Mouse (Mus musculus) right cerebral cortex, postnatal 10 days (tissue): ENCODE measurements at regions not wholly inside any gene's neighbourhood (a gene's known extent, or its start where the extent isn't known, plus 50 kb on each side); places are given as distances from the start of the nearest gene placed in this dataset.
"Not testable (repeated sequence)": the region's sequence is repeated elsewhere in the genome, so short reads cannot be mapped to it uniquely, and the experiment has no call there.

Source experiments
- DNase-seq, 2 experiments: peaks; one replicate each; pipeline ENCODE4 v3.0.0; 2021; ENCODE audit warnings: low spot score in 2 of 2

DNA sequence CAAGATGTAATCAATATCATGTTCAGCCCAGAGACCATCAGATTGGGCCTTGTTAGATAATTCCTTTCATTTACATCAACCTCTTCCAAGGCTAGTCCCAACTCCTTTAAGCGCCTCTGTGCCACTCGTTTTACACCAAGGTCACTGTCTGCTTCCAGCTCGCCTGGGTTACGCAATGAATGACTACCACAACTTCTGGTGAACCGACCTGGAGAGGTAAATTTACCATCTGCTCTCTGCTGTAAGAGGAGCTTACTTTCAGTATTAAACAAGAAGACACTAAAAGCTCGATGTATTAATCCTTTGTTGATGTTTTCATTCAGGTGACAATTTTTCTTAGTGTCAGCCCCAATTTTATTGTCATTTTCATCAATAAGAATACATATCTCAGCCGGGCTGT lies 51.7 kb upstream of the Fam174b start:
- no peak for DNase-seq

DNA sequence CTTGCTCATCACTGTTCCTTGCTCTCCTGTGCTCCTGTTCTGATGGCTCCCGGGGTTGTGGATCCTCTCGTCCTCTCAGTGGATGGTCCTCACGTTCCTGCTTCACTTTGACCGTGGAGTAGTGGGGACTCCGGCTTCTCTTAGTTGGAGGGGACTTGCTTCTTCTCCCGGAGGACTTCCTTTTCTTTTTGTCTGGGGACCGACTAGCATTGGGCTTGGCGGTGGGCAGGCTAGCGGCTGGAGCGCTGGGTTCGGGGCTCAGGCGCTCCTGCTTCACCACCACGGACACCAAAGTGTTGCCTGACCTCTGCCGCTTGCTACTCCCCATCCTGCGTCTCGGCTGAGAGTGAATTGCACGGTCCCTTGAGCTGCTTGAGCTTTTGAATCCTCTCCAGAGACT lies 53.9 kb upstream of the Fam174b start:
- not testable (repeated sequence) for DNase-seq

DNA sequence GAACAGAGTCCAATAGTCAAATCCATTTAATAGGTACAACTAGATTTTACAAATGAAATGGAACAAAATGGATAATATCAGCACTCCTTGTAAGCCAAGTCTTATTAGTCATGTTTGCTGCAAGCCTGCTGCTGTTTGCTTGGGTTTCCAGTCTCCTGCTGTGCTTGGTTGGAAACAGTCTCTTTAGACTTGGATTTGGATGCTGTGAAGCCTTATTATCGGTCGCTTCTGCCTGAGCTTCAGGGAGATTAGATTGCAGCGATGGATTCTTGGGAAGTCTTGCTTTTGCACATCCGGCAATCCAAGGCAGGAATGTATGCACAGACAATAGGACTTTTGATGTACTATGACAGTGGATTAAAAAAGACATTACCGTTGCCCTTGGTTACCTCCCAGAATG lies 57.3 kb upstream of the Fam174b start:
- DNase-seq = no peak

DNA sequence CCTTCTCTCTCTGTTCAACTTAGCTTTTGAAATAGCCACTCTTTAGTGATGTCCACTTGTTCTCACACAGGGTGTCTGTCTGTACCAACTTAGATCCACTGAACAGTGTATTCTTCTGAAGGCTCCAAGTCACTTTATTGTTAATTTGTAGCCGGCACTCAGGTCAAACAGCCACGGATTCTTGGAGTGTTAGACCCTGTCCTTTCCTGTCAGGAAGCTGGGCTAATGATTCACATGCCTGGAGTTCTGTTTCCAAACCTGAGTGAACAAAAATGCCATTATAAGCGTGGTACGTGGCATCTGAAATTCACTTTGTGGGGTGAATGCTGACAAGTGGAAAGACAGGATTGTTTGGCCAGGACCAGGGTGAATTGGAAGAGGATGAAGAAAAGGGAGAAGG lies 69.5 kb upstream of the Fam174b start:
- DNase-seq = no peak

DNA sequence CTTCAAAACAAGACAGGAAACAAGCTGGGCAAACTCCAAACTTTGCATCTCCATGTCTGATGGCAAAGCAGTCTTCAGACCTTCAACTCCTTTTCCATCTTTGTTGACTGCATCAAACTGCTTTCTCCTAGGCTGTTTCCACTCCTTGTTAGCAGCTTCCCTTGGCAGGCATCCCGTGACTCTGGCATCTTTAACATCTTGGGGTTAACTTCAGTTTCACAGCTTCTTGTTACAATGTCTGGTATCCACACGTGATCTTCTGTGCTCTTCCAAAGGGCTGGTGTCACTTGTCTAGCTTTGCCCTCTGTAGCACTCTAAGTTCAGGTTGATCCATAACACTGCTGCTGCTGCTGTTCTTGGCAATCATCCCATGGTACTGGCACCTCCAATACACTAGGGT lies 71.3 kb upstream of the Fam174b start:
- no peak for DNase-seq

DNA sequence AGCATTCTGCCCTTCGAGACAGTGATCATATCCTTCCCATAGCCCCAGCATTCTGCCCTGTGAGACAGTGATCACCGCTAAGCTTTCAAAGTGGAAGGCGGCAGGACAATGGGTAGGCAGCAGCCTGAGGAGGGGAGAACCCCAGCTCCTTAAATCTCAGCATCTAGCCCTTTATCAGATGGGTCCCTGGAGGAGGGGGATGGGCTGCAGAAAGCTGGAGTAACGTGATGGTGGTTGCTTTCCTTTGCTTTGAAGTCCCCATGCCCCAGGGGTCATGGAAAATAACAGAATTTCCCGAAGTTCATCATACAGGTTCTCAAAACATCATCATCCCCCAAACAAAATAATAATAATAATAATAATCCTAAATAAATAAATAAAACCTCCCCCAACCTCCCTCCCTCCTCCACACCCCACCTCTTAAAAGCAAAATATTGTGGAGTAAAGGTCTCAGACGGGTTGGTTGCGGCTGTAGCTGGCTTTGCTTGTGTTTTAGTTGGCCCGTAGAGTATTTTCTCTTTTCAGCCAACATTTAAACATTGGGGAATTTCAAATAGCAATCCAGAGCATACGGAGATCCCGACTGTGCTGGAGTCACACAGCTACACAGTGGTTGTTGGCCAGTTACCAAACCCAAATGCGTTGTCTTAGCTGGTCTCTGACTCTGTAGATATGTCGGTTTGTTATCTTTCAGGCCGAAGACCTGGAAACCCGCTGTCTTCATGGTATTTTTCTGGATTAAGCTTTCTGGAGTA lies 73.0 kb upstream of the Fam174b start:
- DNase-seq = no peak

DNA sequence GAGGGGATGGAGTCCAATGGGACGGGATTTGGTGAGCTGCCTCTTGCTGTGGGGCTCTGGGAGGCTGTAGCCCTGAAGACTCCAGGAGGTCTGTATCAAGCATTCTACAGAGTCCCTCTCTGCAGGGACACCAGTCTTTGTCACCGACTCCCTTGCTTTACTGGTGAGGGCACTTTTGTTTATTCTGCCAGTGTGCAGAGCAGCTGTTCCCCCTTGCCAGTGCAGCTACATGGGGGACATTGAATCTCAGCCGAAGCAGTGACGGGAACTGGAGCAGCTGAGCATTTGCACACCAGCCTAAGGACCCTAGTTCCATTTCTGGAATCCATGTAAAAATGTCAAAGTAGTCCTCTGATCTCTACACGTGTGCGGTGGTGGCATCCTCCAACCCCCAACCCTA lies 75.1 kb upstream of the Fam174b start:
- no peak for DNase-seq

DNA sequence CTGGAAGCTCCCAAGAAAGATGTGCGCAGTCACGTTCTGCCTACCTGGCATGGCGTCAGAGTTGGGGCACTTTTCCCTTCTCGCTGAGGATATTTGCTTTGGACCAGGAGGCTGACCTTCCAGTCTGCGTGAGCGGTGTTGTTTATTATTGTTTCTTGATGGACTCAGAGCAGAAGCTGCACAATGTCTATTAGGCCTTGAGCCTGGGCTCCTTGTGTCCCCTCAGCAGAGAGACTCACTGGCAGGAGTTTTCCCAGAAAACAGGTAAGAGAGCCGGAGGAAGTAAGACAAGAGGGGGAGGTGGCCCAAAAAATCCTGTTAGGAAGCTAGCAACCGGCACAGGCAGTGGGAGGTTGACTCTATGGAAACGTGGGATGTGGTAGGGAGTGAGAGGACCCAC lies 77.6 kb upstream of the Fam174b start:
- DNase-seq = no peak

DNA sequence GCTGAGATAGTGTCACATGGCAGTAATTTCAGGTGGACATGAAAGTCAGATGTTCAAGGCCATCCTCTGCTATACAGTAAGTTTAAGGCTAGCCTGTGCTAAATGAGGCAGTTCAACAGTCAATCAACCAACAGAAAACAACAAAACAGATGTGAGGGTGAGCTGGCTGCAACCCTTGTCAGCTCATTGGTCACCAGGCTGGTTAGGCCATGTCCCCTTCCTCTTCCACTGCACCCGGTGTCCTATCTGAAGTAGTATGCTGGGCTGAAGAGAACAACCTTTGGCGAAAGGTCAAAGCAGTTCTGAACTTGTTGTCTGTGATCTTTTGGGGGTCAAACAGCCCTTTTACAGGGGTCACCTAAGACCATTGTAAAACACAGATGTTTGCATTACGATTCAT lies 78.2 kb upstream of the Fam174b start:
- DNase-seq = no peak

DNA sequence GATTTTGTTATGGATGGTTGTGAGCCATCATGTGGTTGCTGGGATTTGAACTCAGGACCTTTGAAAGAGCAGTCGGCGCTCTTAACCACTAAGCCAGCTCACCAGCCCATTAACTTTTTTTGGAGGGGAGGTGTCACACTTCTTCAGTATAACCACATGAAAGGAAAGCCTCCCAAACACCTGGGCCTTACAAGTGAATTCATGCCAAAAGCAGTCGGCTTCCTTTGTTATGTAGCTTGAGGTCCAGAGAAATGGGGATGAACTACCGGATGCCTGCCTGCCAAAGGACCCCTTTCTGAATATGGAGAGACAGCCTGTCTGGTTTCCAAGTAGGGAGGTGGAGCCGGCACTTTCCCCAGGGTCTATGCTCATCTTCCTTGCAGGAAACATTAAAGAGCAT lies 80.6 kb upstream of the Fam174b start:
- DNase-seq = no peak

DNA sequence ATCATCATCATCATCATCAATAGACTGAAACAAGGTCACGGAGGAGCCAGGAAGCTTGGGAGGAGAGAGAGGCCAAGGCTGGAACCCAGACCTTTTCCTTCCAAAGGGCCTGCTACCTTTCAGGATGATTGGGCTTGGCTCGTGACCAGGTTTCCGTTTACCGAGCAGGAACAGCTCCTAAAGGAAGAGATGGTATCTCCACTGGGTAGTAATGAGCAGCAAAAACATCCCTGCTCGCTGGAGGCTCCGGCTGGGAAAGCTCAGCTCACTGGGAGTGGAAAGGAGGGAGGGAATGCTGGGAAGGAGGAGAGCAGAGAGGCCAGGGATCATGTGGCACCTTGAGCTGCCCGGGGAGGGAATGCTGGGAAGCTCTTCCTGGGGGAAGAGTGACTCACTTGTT lies 82.8 kb upstream of the Fam174b start:
- DNase-seq = no peak

DNA sequence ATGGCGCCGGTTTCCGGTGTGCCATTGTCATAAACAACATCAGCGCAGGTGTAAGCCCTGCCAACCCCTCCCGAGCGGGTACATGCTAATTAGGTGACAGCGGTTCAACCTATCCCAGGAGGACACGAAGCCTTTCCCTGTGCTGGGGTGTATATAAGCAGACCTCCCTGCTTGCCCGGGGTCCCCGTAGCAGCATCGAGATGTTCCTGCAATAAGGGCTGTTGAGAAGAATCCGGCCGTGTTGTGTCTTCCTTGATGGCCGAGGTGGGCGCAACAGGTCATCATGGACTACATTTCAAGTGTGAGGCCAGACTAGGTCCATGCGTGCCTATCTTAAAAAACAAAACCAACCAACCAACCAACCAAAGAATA lies 83.7 kb upstream of the Fam174b start:
- not testable (repeated sequence) for DNase-seq

DNA sequence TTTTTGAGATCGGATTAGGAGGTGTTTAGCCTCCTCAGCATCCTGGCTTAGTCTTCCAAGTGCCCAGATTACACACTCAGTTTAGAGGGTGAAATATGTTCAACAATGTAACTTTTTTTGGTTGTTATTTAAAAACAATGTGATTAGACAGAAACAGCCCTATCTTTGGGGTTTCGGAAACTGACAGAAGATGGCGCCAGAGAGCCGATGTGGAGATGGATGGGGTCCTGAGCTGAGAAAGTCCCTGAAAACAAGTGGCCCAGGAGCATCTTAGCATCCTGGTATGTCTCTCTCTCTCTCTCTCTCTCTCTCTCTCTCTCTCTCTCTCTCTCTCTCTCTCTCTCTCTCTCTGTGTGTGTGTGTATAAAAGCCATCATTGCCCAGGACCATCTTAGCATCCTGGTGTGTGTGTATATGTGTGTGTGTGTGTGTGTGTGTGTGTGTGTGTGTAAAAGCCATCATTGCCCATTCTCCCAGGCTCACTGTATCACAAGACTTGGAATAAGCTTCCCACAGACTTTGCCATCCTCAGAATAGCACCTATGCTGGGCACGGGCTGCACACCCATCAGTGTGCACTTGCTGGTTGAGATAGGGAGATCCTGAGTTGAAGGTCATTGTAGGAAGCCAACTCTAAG lies 84.2 kb upstream of the Fam174b start:
- DNase-seq = peak; percentile 68 to 87

DNA sequence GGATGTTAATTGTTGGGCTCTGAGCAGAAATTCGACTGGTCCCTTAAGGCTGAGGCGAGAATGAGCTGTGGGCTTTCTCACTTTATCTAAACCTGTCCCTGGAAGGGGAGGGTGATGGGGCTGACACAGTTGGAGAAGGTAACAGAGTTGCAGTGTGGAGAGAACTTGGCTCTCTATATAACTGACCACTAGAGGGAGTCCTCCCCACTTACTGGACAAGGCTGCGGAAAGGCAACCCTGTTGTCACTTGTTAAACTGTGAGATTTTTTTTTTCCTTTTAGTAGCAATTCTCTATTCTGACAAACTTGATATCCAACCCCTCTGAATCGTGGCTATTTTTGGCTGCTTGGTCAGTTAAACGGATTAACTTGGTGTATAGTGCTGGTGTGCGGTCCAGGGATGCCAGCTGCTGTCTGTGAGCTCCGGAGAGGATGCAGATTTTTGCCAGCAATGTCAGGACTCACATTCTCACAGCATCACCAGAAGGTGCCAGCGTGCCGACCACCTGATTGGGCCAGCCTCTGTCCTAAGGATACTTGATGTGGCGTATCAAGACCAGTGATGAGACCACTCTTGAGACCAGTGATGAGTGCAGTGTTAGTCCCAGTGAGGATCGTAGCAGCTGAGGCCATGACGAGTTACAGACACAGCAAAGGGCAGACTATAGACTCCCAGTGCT lies 85.8 kb upstream of the Fam174b start:
- peak in 1 of 2 experiments; percentile 52 for DNase-seq

DNA sequence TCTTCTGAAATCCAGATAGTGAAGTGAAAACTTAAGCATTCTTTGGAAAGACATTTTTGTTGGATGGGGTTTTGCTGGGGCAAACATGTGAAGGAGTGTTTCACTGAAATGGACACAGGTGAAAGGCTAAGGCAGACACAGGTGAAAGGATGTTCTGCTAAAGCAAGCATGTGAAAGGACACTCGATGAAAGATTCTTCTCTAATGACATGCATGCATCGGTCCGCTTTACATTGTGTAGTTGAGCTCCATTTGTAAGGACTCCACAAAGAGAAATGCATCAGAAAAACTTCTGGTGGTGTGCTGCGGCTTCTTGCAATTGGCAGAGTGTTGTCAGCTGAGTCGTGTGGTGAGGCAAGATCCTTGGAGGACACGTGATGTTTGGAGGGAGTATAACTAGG lies 89.2 kb upstream of the Fam174b start:
- DNase-seq = no peak

DNA sequence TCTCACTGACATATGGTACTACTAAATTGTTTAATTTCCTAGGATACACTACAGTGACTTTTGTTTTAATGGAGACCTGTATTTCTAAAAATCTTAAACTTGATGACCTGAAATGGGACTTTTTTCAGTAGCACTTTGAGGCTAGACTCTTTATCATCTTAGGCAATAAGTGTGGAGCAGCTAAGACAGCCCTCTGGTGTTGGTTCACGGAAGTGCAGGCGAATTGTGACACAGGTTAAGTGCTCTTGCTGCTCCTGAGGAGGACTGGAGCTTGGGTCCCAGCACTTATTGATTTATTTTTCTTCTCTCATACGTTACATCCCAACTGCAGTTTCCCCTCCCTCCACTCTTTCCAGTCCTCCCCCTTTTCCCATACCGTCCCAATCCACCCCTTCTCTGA lies 92.1 kb upstream of the Fam174b start:
- peak; percentile 78 to 85 for DNase-seq

DNA sequence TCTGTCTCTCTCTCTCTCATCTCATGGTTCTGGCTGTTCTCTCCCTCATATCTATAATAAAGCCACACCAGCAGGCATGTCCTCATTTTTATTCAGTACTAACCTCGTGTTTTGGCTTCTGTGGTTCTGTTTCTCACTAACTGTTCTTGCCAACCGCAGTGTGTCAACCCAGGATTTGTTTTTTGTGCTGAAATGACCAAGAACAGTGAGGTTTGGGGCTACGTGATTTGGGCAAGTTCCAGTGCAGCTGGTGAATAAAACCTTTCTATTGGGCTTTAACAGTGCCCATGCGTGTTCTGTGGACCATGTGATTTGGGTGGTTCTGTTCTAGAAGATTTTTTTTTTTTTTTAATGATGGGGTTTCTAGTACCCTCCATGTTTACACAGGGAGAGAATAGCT lies 93.0 kb upstream of the Fam174b start:
- peak; percentile 78 to 86 for DNase-seq

DNA sequence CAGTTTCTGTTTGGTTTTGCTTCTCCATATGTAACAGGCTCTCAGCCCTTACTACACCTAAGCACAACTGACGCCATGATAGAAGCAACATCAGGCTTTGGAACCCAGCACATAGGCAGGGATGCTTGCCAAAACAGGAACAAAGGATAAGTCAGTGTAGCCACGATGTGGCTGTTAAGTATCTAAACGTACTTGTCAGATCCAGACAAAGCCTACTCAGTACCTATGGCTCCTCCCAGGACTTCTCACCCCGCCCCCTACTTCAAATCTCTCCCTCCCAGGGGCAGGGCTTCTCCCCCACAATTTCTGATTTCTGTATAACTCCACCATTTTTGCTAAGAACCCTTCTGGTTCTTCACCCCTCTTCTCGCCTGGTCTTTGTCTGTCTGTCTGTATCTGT lies 93.4 kb upstream of the Fam174b start:
- no peak for DNase-seq

DNA sequence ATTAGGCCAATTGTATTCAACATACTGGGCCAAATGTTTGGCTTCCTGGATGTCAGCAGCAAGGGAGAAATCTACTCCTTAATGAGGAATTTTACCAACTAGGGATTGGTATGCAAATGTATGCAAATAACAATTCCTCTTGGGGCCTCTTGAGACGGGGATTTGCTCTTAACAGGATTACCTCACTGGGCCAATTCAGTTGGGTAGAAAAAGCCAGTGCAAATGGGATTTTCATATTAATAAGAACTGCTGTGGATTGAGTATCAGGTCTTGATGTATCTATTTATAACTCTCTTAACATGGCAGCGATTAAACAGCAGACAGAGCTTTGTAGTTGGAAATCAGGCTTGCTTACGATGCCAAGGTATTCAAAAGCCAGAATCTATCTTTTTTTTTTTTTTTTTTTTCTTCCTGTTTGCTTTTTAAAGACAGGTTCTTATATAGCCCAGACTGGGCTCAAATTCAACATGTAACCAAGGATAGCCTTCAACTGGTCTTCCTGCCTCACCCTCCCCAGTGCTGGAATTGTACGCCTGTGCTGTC lies 95.7 kb upstream of the Fam174b start:
- DNase-seq = no peak

DNA sequence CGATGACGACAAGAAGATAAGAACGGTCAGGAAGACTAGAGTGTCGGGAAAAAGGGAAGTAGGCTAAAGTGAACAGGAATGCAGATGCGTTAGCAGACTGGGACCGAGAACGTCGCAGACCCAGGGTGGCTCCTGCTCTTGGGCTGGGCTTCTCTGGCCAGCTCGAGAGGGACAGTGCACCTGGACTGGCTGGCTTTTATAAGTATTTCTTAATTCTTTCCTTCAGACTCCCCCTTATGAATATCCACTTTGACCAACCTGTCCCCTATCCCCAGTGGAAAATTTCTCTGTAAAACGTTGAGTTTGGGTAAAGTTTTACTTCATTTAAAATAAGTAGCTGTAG lies 96.1 kb upstream of the Fam174b start:
- no peak for DNase-seq

DNA sequence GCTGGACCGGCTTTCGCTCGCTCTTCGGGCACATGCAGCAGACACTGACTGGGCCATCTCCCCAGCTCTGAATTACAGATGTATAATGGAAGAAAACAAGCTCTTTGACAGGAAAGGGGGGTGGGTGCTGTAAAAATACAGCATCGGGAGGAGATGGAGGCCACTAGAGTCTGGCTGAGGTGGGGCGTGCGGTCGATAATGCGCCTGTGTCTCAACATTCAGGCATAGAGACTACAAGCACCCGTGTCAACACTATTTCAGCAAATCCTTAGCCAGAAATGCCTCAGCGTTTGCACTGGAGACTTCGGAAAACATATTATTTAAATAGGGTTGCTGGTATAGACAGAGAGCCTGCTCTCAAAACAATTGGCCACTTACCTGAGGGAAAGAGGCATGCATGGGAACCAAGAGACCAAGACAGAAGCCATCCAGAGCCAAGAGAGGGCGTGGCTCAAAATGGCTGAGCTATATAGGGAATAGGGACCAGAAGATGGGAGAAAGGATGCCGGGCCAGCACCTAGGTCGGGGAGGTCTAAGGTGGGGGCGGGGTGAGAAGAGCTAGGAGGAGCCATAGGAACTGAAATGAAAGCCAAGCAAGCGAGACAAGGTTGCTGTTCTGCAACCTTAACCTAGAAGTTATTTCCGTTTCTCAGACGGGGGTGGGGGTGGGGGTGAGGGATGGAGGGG lies 96.7 kb upstream of the Fam174b start:
- no peak for DNase-seq

DNA sequence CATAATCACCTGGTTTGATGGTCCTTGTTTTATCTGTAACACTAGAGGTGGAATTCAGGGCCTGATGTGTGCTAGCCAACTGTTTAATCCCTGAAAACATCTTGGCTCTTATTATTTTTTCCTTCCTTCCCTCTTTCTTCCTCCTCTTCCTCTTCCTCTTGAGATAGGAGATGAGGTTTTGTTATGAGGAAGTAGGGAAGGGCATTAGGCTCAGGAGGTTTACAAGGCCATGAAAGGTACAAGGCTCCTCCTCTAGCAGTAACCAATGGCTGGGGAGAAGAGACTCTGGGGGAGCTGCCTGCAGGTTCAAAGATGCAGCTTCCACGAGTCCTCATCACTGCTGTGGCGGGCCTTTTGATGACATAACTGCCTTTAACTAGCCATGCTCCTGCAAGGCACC lies 98.6 kb upstream of the Chd2 start:
- DNase-seq = peak in 1 of 2 experiments; percentile 20

DNA sequence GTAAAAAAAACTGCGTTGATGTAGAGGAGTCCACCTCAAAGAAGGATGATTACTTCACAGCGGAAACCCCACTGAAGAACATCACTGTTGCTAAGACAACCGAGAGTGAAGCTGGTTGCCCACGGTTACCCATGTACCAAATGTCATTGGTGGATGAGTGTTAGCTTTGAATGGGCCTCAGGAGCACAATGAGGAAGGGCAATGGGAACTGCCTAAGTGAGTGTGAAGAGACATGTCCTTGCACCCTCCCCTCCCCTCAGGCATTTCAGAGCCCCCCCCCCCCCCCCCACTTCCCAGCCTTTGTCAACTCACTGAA lies 96.1 kb upstream of the Chd2 start:
- DNase-seq = peak; percentile 66 to 85
